Mouse (Mus musculus) monocyte, adult 5-6 weeks (primary cell): ENCODE data around the gene Atf7ip2. TPM values are rescaled to one million over a fixed set of nuclear protein-coding genes. Genes with fewer than 3 reads are reported as not detected.

Experiments
- ATAC-seq: fragments of 153-309, 156-312 bp; replicated peaks from 2 replicates; pipeline ENCODE4 v1.8.0; 2017; ENCODE audit warnings: mild to moderate bottlenecking; ENCODE audit not compliant: low TSS enrichment, insufficient number of reproducible peaks, severe bottlenecking, poor library complexity, low FRiP score
- total RNA-seq: library from RNA; stranded (forward); fragments of 200-1000, 200-491, 200-594 nt; gene quantifications from 3 replicates; pipeline ENCODE4 v1.2.3, GENCODE M21; 2017

Atf7ip2 gene
- total RNA-seq, 1 experiment from 2014 or later: not detected

DNA sequence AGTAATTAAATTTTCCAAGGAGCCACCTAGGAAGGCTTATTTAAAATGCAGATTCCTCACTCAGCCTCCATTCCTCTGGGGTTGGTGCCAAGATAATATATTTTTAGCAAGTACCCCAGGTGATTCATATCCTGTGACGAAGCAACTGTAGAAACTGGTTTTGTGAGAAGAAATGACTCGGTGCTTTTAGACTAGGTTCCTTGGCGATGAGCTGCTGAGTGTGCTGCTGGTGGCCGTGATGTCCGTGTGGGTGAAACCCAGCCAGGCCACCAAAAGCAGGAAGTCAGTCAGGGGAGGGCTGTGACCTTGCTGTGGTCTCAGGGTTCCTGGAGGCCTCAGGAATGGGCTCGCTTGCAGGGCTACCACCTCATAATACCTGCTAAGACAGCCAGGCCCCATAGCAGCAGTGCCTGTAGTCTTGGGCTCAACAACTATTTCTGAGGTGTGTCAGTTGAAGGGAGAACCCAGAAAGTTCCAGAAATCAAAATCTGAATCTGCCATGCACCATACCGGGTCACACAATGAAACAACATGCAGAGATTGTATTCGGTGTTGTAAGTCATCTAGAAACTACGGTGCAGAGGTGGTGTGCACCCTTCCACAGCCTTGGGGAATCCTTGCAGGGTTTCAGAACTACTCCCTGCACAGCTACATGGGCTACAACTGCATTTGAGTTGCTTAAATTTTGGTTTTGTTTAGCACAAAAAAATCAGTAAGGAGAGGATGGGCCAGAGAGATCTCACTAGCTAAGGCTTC is 94.2 kb downstream of the Atf7ip2 start:
- ATAC-seq: no peak

DNA sequence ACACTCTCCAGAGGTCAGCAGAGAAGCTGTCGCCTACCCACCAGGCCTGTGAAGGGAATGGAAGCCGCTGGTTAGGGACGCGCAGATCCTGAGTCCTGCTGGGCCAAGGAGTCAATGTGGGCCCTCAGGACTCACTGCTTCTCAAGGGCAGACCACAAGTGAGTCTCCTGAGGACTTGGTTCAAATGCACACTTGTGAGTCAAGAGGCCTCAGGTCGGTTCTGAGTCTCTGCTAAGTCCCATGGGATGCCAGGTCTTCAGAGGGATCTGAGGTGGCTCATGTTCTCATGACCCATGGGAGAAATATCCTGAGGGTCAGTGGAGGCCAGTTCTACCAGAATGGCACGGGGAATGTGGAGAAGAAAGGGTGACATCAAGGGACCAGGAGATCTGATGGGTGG is 95.6 kb downstream of the Atf7ip2 start:
- no peak for ATAC-seq

DNA sequence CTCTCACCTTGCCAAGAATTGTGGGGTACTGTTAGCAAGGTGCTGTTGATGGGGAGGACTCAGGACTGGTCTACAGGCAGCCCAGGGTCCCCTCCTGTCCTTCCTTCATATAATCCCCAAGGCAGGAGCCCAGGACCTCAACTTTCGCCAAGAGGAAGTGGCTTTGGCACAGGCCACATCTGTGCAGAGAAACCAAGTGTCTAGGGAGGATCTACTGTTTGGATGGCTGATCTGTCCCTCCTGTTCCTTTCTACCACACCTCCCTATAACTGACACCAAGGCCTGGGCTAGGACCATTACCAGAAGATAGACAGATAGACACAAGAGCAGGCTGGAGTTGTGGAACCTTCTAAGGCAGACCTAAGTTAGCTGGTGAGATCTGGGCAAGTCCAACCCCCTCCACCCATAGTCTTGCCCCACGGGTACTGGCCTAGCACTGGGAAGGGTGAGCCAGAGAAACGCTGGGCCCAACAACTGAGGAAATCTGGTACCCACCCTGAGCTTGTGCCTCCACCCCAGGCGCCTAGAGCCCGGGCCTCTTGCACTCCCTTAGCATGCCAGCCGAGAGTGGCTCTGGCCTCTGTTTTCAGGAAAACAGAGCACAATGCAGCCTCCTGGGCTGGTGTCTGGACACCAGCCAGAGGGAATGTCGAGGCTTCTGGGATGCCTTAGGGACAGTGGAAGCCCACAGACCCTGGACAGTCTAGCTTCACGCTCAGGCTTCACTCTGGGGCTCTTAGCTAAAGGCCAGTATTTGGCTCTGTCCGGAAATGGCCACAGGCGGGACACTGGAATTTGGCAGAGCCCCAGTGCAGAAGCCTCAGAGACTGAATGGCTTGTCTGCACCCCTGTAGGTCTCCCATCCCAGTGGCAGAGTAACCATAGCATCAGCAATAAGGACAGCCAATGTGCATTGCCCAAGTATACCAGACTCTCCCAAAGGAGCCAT is 105.5 kb downstream of the Atf7ip2 start:
- no peak for ATAC-seq

GRCm38 (mm10) chr16:10299637-10300036 is 107.1 kb downstream of the Atf7ip2 start:
- no peak for ATAC-seq

DNA sequence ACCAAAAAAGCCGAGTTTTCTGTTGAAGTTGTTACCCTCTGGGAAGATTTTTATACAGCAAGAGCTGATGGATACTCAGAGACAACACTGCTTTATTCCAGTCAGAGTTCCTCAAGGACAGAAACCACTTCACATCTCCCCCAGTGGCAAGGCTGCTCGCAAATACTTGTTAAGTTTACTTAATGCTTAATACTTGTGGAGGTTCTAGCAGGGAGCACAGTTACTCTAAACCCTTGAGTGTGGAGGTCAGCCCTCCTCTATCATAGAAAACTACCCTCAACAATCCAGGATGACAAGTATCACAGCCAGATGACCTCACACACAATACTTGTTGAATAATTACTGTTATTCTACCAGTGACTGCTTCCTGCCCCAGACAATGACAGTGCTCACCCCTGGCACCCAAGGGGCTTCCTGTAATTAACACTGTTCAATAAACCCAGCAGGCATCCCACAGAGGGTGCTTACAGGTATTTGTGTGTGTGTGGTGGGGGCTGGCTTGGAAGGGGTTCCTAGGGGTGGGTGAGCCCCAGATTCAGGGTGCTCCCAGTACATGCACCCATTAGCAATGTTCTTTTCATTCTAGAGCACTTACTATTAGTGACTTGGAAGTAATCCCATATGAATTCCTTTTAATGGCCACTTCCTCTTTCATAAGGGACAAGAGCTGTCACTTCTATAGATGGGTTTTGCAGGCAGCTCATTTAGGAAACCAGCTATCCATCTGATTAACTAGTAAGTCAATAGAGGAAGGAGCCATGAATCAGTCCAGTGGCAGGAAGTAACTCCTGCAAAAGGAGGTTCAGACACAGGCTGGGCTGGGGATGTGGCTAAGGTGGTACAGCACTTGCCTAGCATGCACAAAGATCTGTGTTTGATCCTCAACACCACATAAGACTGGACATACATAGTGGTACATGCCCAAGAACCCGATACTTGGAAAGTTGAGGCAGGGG is 108.0 kb downstream of the Atf7ip2 start:
- no peak for ATAC-seq

Other genes starting within 250 kb of the Atf7ip2 start
- not detected in 3 replicates for gene Grin2a, start 197.2 kb upstream of the Atf7ip2 start, total RNA-seq
- gene Rpl39l, start 22.5 kb upstream of the Atf7ip2 start, total RNA-seq: 2.0 TPM in 1 of 3 replicates, not detected in the others
- gene Emp2, start 121.3 kb downstream of the Atf7ip2 start, total RNA-seq: not detected in 3 replicates
- not detected in 3 replicates for gene Tekt5, start 202.8 kb downstream of the Atf7ip2 start, total RNA-seq
- 49.0 to 60.7 TPM (median 51.0 TPM) in 3 replicates for gene Nubp1, start 219.2 kb downstream of the Atf7ip2 start, total RNA-seq